Mouse (Mus musculus) kidney, embryonic 14.5 days (tissue): ENCODE data around the gene R3hcc1l. TPM values are rescaled to one million over a fixed set of nuclear protein-coding genes. Genes with fewer than 3 reads are reported as not detected.

ENCODE experiments used
- ATAC-seq: fragments of 200-750 bp; cut with Nextera tagmentation; 2 replicates; pipeline ENCODE4 v1.8.0; 2017; ENCODE audit warnings: moderate number of reproducible peaks, mild to moderate bottlenecking, moderate TSS enrichment, moderate library complexity; ENCODE audit not compliant: low FRiP score, low TSS enrichment
- H3K27ac ChIP-seq: fragments of 300-500 bp; sonication (generic); 2 replicates; pipeline ENCODE4 v1.5.1; 2014; ENCODE audit warnings: low read depth, mild to moderate bottlenecking, low read length, moderate library complexity, mixed read lengths
- H3K27me3 ChIP-seq: fragments of 300-500 bp; sonication (generic); 2 replicates; pipeline ENCODE4 v1.6.1; 2014; ENCODE audit warnings: mild to moderate bottlenecking, low read length; ENCODE audit not compliant: control insufficient read depth, insufficient read depth
- H3K36me3 ChIP-seq: fragments of 300-500 bp; sonication (generic); 2 replicates; pipeline ENCODE4 v1.6.1; 2014; ENCODE audit warnings: low read length, mixed read lengths; ENCODE audit not compliant: control insufficient read depth, insufficient read depth
- H3K4me1 ChIP-seq: fragments of 300-500 bp; sonication (generic); 2 replicates; pipeline ENCODE4 v1.6.1; 2014; ENCODE audit warnings: low read length, mixed read lengths; ENCODE audit not compliant: control insufficient read depth, insufficient read depth
- H3K4me2 ChIP-seq: fragments of 300-500 bp; sonication (generic); replicated peaks from 2 replicates; pipeline ENCODE4 v1.6.1; 2014; ENCODE audit warnings: low read depth, mild to moderate bottlenecking, low read length
- H3K4me3 ChIP-seq: fragments of 300-500 bp; sonication (generic); 2 replicates; pipeline ENCODE4 v1.5.1; 2014; ENCODE audit warnings: mild to moderate bottlenecking, low read length
- H3K9ac ChIP-seq: fragments of 300-500 bp; sonication (generic); 2 replicates; pipeline ENCODE4 v1.6.1; 2014; ENCODE audit warnings: low read depth, mild to moderate bottlenecking, low read length, moderate library complexity
- H3K9me3 ChIP-seq: fragments of 300-500 bp; sonication (generic); 2 replicates; pipeline ENCODE4 v1.6.1; 2016; ENCODE audit warnings: low read length; ENCODE audit not compliant: control insufficient read depth
- WGBS: fragments of 180-500 bp; shearing (Covaris S2); extraction: QIAGEN DNeasy Blood & Tissue Kit; methylation state at CpG from one replicate; pipeline ENCODE4 v1.1.7; 2014; 5-methylcytosine and 5-hydroxymethylcytosine counted together
- polyA plus RNA-seq: library from polyadenylated mRNA; unstranded; fragments of >200 nt; fragmentation: Nextera tagmentation; extraction: Ambion mirVana; gene quantifications from 2 replicates; pipeline ENCODE4 v1.2.1, GENCODE M21; 2014

The R3hcc1l gene
- polyA plus RNA-seq, 1 experiment from 2014 or later = 22.7 TPM

- 63% methylated on average over 7 of the region's 7 CpGs for WGBS
- Histone ChIP-seq H3K9ac (no peak overlapping the region), H3K9me3 (no peaks in the 10 kb centered on the region), H3K4me3 (no peak overlapping the region), H3K27me3 (no peaks in the 10 kb centered on the region; the same call in 1 of the 2 replicates), H3K4me1 (no peaks in the 10 kb centered on the region), H3K27ac (no peak overlapping the region), H3K36me3 (no peaks in the 10 kb centered on the region), H3K4me2 (no peak overlapping the region)
- no peak for ATAC-seq
These were observed 95.2 kb downstream of the R3hcc1l start for GRCm38 (mm10) chr19:42613647-42614225.

- Histone ChIP-seq H3K27ac (no peak overlapping the region), H3K9me3 (no peaks in the 10 kb centered on the region), H3K27me3 (no peaks in the 10 kb centered on the region), H3K4me1 (peaks cover 8% of the 10 kb centered on the region; the same call in 1 of the 2 replicates), H3K4me3 (no peak overlapping the region), H3K4me2 (no peak overlapping the region), H3K9ac (no peak overlapping the region), H3K36me3 (no peaks in the 10 kb centered on the region)
- ATAC-seq = no peak
- WGBS = 86% methylated on average over 6 of the region's 6 CpGs
These were observed 109.5 kb downstream of the R3hcc1l start for GRCm38 (mm10) chr19:42628068-42628467.

- H3K27me3 ChIP-seq = no peaks in the 10 kb centered on the region
- H3K4me3 ChIP-seq = peak overlapping the region; percentile 9
- peak overlapping the region; percentile 34 for H3K4me2 ChIP-seq
- ATAC-seq = peak; percentile 80
- peak overlapping the region; percentile 30; the same call in 1 of the 2 replicates for H3K27ac ChIP-seq
- H3K4me1 ChIP-seq = peaks cover 8% of the 10 kb centered on the region; the same call in 1 of the 2 replicates
- H3K9me3 ChIP-seq = no peaks in the 10 kb centered on the region
- WGBS = 2% methylated on average over 8 of the region's 8 CpGs
- no peaks in the 10 kb centered on the region for H3K36me3 ChIP-seq
- H3K9ac ChIP-seq = no peak overlapping the region
These were observed 113.0 kb downstream of the R3hcc1l start for GRCm38 (mm10) chr19:42631541-42631961.

GRCm38 (mm10) chr19:42632301-42632700 lies 113.7 kb downstream of the R3hcc1l start:
- 61% methylated on average over 4 of the region's 4 CpGs for WGBS
- Histone ChIP-seq H3K4me2 (0 out of 2 replicates have a peak overlapping the region, but pooled peaks have one; percentile 34), H3K36me3 (no peaks in the 10 kb centered on the region), H3K27me3 (no peaks in the 10 kb centered on the region), H3K4me3 (no peak overlapping the region), H3K4me1 (peaks cover 8% of the 10 kb centered on the region; the same call in 1 of the 2 replicates), H3K27ac (no peak overlapping the region), H3K9ac (no peak overlapping the region), H3K9me3 (no peaks in the 10 kb centered on the region)
- no peak for ATAC-seq

GRCm38 (mm10) chr19:42633650-42634049 lies 115.1 kb downstream of the R3hcc1l start:
- WGBS = 86% methylated on average over 2 of the region's 2 CpGs

GRCm38 (mm10) chr19:42636631-42637030 lies 118.1 kb downstream of the R3hcc1l start:
- Histone ChIP-seq H3K27me3 (no peaks in the 10 kb centered on the region), H3K4me2 (no peak overlapping the region), H3K9ac (no peak overlapping the region), H3K36me3 (no peaks in the 10 kb centered on the region), H3K9me3 (no peaks in the 10 kb centered on the region), H3K4me3 (no peak overlapping the region), H3K27ac (no peak overlapping the region), H3K4me1 (peaks cover 13% of the 10 kb centered on the region)
- WGBS = 36% methylated on average over 11 of the region's 11 CpGs
- no peak for ATAC-seq

More at GRCm38 (mm10) chr19:42633650-42634049, 115.1 kb downstream of the R3hcc1l start:
- Histone ChIP-seq H3K36me3 (no peaks in the 10 kb centered on the region), H3K9me3 (no peaks in the 10 kb centered on the region), H3K4me1 (peaks cover 8% of the 10 kb centered on the region; the same call in 1 of the 2 replicates), H3K4me2 (no peak overlapping the region), H3K9ac (no peak overlapping the region), H3K27me3 (no peaks in the 10 kb centered on the region), H3K27ac (no peak overlapping the region), H3K4me3 (no peak overlapping the region)
- ATAC-seq = no peak

- H3K27me3 ChIP-seq = no peaks in the 10 kb centered on the region
- no peak overlapping the region for H3K27ac ChIP-seq
- no peaks in the 10 kb centered on the region for H3K9me3 ChIP-seq
- H3K4me1 ChIP-seq = peaks cover 11% of the 10 kb centered on the region
- no peaks in the 10 kb centered on the region for H3K36me3 ChIP-seq
- H3K4me3 ChIP-seq = no peak overlapping the region
- WGBS = 5% methylated on average over 8 of the region's 8 CpGs
- ATAC-seq = peak; percentile 71
- no peak overlapping the region for H3K9ac ChIP-seq
- H3K4me2 ChIP-seq = no peak overlapping the region
These were observed 120.3 kb downstream of the R3hcc1l start for GRCm38 (mm10) chr19:42638604-42639481.

- H3K4me2 ChIP-seq = no peak overlapping the region
- WGBS = 42% methylated on average over 8 of the region's 8 CpGs
- ATAC-seq = no peak
These were observed 121.0 kb downstream of the R3hcc1l start for GRCm38 (mm10) chr19:42639544-42639943.

GRCm38 (mm10) chr19:42640211-42640610 lies 121.7 kb downstream of the R3hcc1l start:
- no peak overlapping the region for H3K4me2 ChIP-seq
- 77% methylated on average over 9 of the region's 9 CpGs for WGBS
- H3K27ac ChIP-seq = no peak overlapping the region
- no peaks in the 10 kb centered on the region for H3K27me3 ChIP-seq
- no peak overlapping the region for H3K9ac ChIP-seq
- H3K4me3 ChIP-seq = no peak overlapping the region
- no peaks in the 10 kb centered on the region for H3K9me3 ChIP-seq
- no peak for ATAC-seq
- H3K4me1 ChIP-seq = peaks cover 11% of the 10 kb centered on the region
- H3K36me3 ChIP-seq = no peaks in the 10 kb centered on the region

More at GRCm38 (mm10) chr19:42639544-42639943, 121.0 kb downstream of the R3hcc1l start:
- H3K4me1 ChIP-seq = peaks cover 11% of the 10 kb centered on the region
- no peak overlapping the region for H3K27ac ChIP-seq
- no peaks in the 10 kb centered on the region for H3K36me3 ChIP-seq
- no peaks in the 10 kb centered on the region for H3K27me3 ChIP-seq
- H3K9ac ChIP-seq = no peak overlapping the region
- no peaks in the 10 kb centered on the region for H3K9me3 ChIP-seq
- no peak overlapping the region for H3K4me3 ChIP-seq
